Mouse (Mus musculus): Measurements from ENCODE around the gene Wdr41.

DNA sequence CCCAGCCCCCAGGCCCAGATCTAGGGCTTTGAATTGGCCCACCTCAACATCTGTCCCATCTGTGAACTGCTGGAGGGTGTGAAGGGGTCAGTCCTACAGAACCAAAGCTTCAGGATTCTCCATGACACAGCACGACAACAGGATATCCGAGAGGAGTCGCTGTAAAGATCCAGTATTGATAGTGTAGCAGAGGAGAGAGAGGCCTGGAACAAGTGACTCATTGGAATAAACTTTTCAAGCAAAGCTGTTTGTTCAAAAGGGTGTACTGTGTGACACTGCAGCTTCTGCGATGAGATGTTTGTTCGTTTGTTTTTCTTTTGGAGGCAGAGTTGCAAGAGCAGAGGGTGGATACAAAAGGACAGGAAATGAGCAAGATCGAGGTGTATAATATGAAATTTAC lies 20.2 kb upstream of the Wdr41 start:
- TF ChIP-seq EP300 (IDR thresholded peaks at IDR 0.05; ENCODE audit: low read depth) (no peak), CTCF (IDR thresholded peaks at IDR 0.05; ENCODE audit: low read depth) (no peak)

All from liver, postnatal 0 days (tissue).